Mouse (Mus musculus): ENCODE measurements at regions not wholly inside any gene's neighbourhood (a gene's known extent, or its start where the extent isn't known, plus 50 kb on each side); places are given as distances from the start of the nearest gene placed in this dataset.

GRCm38 (mm10) chr5:21115552-21115951 is 59.8 kb upstream of the Ptpn12 start:
- TF ChIP-seq CTCF (IDR thresholded peaks at IDR 0.05; ENCODE audit: control insufficient read depth, insufficient read depth, low read length) = no peak
- no peak for TF ChIP-seq POLR2A (IDR thresholded peaks at IDR 0.05; ENCODE audit: borderline replicate concordance, control insufficient read depth, low read depth, low read length)
